Mouse (Mus musculus) frontal cortex, postnatal 14 days (tissue): ENCODE data around the gene Ankrd33.

ENCODE experiments used
- DNase-seq, 2 experiments: peaks; one replicate each; pipeline ENCODE4 v3.0.0; 2022; ENCODE audit warnings: low spot score in 2 of 2

Gene Ankrd33

GRCm38 (mm10) chr15:101146100-101146965, 30.8 kb downstream of the Ankrd33 start:
- no peak for DNase-seq

- DNase-seq, result no peak
Measured at GRCm38 (mm10) chr15:101147115-101147909, 31.8 kb downstream of the Ankrd33 start.

- no peak for DNase-seq
Measured at GRCm38 (mm10) chr15:101147910-101148273, 32.3 kb downstream of the Ankrd33 start.

GRCm38 (mm10) chr15:101148604-101149003, 33.0 kb downstream of the Ankrd33 start:
- DNase-seq, result no peak

GRCm38 (mm10) chr15:101151409-101152261, 36.1 kb downstream of the Ankrd33 start:
- DNase-seq, result no peak

GRCm38 (mm10) chr15:101154700-101155616, 39.4 kb downstream of the Ankrd33 start:
- DNase-seq, result no peak

GRCm38 (mm10) chr15:101160128-101160527, 44.6 kb downstream of the Ankrd33 start:
- DNase-seq, result no peak

GRCm38 (mm10) chr15:101160591-101160990, 45.0 kb downstream of the Ankrd33 start:
- DNase-seq, result peak; percentile 59 to 60

- no peak for DNase-seq
Measured at GRCm38 (mm10) chr15:101161534-101161933, 46.0 kb downstream of the Ankrd33 start.

- DNase-seq, result no peak
Measured at GRCm38 (mm10) chr15:101163056-101163458, 47.5 kb downstream of the Ankrd33 start.

- DNase-seq, result no peak
Measured at GRCm38 (mm10) chr15:101163854-101164253, 48.3 kb downstream of the Ankrd33 start.

- DNase-seq, result no peak
Measured at GRCm38 (mm10) chr15:101164291-101164690, 48.7 kb downstream of the Ankrd33 start.

- no peak for DNase-seq
Measured at GRCm38 (mm10) chr15:101165658-101166437, 50.3 kb downstream of the Ankrd33 start.

- DNase-seq, result no peak
Measured at GRCm38 (mm10) chr15:101167553-101167952, 52.0 kb downstream of the Ankrd33 start.
